Mouse (Mus musculus) heart, adult 9 months (tissue): Measurements from ENCODE around the gene Tma7.
A peak's percentile ranks its signal among the peaks of the same experiment; 100 is the strongest.

Experiments used
- DNase-seq, 2 experiments: peaks; one replicate each; pipeline ENCODE4 v3.0.0; 2022; ENCODE audit warnings: low spot score in 2 of 2

Gene Tma7

DNA sequence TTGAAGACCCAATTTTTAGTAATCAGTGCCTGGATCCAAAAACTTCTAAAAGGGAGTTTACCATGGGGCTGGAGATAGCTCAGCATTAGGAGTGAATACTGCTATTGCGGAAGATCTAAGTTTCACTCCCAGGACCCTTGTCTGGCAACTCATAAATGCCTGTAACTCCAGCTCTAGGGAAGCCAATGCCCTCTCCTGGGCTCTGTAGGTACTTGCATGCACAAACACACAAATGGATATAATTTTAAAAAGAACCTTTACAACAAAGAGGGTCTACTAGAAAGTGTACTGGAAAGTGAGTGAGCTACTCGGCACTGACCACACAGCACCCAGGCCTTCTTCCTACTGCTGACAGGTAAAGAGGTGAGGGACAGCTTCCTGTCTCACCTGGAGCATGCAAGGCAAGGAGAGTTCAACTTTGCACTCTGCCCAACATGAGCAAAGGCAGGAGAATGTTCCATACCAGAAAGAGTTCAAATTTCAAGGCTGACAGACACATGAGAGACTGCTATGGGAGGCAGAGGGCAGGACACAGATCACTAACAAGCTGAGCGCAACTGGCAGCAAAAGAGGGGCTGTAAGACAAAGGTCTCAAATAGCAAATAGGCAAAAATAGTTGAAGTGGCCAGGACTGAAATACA lies 14.2 kb downstream of the Tma7 start:
- no peak for DNase-seq

DNA sequence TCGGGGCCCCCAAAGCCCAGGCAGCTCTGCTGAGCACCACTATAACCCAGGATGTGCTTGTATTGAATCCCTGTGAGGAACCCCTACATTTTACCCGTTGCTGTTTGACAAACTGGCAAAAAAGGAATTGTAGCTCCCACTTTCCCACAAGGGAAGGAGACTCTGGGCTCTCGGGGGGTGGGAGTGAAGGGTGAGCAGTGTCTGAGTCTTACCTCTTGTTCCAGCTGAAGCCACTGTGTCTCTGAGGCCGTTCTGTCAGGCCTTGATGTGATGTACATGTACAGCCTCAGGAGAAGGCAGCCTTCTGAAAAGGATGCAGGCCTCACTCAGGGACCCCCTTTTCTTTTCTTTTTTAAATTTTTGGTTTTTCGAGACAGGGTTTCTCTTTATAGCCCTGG lies 21.5 kb downstream of the Tma7 start:
- no peak for DNase-seq

- no peak for DNase-seq
Observed at GRCm38 (mm10) chr9:109060184-109060897, 22.0 kb downstream of the Tma7 start.

- DNase-seq = peak; percentile 94 to 95
Observed at GRCm38 (mm10) chr9:109059136-109059903, 23.1 kb downstream of the Tma7 start, which contains the start of gene Trex1. TSS of gene Trex1 (minus strand) at chr9:109059734.

DNA sequence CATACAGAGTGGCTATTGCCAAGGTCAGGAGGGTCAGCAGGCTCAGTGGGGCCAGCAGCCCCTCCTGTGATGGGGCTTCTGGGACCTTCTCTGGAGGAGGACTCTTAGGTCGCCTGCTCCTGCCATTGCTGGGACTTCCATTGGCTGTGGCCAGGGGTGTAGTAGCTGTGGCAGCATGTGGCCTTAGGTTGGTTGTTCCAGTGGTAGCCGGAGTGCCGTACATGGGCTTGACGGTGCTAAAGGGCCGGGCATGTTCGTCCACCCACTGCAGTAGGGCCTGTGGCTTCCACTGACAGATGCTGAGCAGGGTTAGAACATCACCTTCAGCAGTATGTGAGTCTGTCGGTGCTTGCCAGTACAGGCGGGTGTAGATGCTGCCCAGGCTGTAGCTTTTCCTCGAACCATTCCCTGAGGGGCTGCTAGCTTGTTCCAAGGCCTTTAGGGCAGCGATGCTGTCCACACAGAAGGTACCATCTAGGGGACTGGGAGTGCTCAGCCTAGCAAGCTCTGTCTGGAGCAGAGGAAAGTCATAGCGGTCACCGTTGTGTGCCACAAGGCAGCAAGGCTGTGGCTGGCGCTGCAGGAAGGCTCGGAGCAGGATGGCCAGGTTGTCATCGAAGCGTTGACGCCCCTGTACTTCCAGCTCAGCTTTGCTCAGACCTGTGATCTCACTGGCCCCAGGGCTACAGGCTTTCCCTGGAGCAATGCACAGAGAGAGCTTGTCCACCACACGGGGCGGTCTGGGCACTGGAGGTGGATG lies 24.2 kb downstream of the Tma7 start:
- no peak for DNase-seq

DNA sequence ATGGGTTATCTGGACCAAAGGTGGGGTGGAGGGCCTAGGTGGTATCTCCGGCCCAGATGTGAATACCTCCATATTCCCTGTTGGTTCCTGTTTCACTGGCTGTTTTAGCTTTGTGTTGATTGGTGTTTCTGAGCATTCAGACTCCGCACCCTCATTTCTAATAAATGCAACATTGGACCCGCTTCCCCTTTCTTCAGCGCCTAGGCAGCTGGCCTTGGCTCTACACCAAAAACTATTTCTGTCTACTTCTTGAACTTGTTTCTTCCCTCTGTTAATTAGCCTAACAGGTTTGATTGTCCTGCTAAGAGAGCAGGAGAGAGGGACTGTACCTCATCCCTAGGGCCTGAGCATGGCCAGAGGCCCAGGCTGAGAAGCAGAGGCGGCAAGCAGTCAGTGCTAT lies 24.8 kb downstream of the Tma7 start:
- no peak for DNase-seq

GRCm38 (mm10) chr9:109056916-109057315 lies 25.5 kb downstream of the Tma7 start:
- DNase-seq = no peak

- DNase-seq = no peak
Observed at GRCm38 (mm10) chr9:109056081-109056690, 26.2 kb downstream of the Tma7 start.

GRCm38 (mm10) chr9:109055271-109056030 lies 26.9 kb downstream of the Tma7 start:
- no peak for DNase-seq

GRCm38 (mm10) chr9:109054712-109055111 lies 27.7 kb downstream of the Tma7 start:
- peak; percentile 83 to 90 for DNase-seq

GRCm38 (mm10) chr9:109053851-109054250 lies 28.5 kb downstream of the Tma7 start:
- DNase-seq = no peak

DNA sequence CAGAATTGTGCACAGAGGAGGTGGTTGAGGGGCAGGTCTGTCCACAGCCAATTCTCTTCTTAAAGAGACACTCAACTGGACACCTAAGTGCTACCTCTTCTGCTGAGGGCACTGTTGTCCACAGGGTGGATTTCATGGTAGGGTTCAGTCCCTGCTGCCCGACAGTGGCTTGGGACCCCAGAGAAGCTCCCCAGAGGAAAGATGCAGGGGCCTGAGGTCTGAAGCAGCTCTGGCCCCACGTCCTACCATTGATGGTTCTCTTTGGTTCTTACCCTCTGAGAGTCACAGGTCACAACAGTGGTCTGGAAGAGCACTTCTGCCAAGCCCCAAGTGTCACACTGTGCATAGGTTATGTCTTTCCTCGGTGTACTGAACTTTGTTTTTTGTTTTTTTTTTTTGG lies 29.0 kb downstream of the Tma7 start:
- DNase-seq = no peak

DNA sequence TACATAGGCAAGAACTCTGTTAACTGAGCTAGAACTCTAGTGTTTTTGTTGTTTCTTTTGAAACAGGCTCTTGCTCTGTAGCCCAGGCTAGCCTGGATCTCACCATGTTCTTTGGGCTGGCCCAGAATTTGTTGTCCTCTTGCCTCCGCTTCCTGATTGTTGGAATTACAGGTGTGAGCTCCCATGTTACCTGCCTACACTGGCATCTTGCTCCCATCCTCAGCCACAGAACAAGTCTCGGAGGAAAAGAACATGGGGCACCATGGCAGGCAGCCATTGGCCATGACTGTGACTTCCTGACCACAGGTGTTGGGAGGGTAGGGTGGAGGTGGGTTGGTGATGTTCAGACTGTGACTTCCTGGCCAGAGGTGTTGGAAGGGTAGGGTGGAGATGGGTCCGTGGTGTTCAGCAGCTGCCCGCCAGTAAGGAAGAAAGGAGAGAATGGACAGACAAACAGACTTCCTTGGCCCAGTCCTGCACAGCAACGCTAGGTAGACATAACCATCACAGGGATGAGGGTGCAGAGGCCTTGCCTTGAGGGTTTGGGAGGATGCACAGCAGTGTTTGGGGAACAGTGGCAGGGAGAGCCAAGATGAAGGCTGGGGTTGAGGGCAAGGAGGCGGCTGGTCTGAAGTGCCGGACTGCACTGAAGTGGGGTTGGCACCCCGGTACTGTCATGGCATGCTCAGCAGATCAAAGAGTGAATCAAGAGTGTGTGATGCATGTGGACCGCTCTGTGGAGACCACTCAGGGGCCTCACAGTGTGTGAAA lies 29.7 kb downstream of the Tma7 start:
- no peak for DNase-seq

DNA sequence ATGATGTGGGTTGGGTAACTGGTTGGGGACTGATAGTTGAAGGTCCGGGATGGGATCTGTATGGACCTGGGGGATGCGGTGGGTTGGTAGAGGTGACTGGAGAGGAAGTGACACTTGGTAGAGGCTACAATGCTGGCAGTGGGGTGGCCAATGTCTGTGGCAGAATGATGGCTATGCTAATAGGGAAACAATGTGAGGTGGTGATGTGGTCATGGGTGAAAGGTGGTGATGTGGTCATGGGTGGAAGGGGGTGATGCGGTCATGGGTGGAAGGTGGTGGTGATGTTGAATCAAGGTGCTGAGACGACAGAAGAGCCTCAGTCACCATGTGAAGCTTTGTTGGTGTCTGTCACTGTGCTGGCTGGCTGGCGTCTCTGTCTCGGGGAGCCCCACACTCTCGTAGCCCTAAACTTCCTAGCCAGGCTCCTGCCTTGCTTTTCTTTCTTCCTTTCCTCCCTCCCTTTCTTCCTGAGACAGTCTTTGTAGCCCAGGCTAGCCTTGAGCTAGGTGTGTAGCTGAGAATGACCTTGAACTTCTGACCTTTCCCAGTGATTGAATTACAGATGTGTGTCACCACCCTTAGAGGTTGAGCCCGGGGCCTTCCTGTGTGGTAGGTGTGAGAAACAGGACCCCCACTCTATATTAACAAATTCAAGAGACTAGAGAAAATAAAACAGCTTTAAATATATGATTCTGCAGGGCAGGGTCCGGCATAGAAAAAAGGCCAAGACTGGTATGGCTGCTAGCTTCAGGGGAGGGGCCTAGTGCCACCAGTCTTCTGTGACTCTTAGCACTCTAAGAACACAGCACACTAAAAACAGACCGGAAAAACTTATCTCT lies 30.5 kb downstream of the Tma7 start:
- no peak for DNase-seq

DNA sequence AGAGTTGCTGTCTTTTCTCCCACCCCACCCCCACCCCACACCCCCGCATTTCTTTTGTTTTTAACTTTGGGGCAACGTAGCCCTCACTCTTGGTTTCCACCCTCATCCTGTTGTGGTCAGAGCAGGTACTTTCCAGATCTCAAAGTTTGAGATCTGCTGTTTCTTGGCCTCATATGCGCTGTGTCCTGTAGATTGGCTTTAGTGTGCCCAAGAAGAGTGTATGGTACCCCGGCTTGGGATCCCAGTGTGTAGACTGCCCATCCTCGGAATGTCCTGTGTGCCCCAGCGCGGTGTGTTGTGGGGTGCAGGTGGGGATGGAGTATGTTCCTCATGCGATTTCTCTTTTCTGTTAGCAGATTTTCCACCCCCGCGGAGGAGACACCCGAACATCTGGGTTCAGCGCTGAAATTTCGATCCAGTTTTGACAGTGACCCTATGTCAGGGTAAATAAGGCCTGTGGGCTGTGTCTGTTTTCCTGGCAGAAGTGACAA lies 31.3 kb downstream of the Tma7 start:
- no peak for DNase-seq

DNA sequence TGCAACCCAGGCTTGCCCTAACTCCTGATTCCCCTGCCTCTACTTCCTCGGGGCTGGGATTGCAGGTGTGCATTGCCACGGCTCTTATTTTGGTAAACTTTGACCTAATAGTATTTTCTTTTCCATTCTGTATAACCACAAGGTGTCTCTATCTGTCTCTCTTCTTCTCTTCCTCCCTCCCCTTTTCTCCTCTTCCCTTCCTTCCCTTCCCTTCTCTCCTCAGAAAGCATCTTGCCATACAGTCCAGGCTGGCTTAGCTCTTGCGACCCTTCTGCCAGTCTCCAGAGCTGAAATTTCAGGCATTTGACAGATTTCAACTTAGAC lies 31.8 kb downstream of the Tma7 start:
- no peak for DNase-seq

DNA sequence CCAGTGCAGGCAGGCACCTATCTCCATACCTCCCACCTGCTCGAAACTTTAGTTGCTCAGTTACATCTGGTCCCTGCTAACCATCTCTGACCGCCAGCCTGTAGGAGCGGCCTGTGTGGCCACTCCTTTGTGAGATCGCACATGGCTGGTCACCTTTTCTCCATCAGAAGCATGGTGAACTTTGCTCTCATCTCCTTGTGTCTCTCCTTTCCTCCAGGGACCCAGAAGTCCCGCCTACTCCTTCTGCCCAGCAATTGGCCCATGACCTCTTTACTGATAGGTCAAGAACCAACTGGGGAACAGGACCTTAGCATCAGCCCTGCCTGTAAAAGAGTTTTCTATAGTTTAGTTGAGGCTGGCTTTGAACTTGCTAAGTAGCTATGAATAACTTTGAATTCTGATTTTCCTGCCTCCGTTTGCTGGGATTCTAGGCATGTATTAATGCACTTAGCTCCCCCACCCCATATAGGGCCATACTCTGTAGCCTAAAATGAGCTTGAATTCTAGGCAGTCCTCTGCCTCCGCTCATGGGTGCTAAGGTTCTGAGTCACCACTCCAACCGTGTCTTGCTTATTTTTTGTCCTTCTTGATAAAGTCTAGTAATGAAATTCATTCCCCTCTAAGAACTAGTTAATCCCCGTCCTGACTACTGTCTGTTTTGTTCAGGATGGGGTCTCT lies 32.3 kb downstream of the Tma7 start:
- DNase-seq = no peak

DNA sequence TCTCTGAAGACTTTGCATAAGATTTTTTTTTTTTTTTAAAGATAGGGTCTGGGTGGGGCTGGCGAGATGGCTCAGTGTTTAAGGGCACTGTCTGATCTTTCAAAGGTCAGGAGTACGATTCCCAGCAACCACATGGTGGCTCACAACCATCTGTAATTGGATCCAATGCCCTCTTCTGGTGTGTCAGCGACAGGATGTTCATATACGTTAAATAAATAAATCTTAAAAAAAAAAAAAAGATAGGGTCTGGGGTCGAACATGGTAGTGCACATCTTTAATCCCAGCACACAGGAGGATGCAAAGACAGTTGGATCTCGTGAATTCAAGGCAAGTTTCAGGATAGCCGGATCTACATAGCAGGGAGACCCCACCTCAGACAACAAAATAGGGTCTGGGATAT lies 33.1 kb downstream of the Tma7 start:
- DNase-seq = no peak

DNA sequence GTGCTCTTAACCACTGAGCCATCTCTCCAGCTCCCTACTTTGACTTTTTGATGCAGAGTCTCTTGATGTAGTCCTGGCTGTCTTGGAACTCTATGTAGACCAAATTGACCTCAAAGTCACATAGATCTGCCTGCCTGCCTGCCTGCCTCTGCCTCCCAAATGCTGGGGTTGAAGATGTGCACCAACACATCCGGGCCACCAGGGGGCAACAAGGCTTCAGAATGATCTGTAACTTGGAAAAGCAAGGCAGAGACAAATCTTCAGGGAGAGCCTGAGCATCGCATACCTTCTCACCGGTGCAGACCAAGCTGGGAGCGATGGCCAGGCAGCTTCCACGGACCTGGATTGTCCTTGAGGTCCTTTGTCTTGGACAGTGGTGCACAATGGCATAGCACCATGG lies 36.1 kb downstream of the Tma7 start:
- DNase-seq = peak in 1 of 2 experiments; percentile 61
